Mouse (Mus musculus) heart, adult 2 months (tissue): Measurements from ENCODE around the gene Vmp1.

ENCODE experiments used
- CTCF ChIP-seq: fragments of 200-600 bp; IDR thresholded peaks from 2 replicates; pipeline ENCODE4 v1.8.1; 2022; ENCODE audit warnings: antibody characterized with exemption, mild to moderate bottlenecking, moderate library complexity
- EP300 ChIP-seq: fragments of 200-500 bp; IDR thresholded peaks from 2 replicates; pipeline ENCODE4 v1.6.1; 2011; ENCODE audit warnings: low read depth, low read length, control low read depth; ENCODE audit not compliant: insufficient read depth
- POLR2A ChIP-seq: fragments of 200-500 bp; IDR thresholded peaks from 2 replicates; pipeline ENCODE4 v1.6.1; 2011; ENCODE audit warnings: mild to moderate bottlenecking, low read depth, low read length, control low read depth; ENCODE audit not compliant: insufficient read depth

GRCm38 (mm10) chr11:86600209-86600557, 83.5 kb downstream of the Vmp1 start:
- TF ChIP-seq POLR2A (no peak), CTCF (no peak), EP300 (no peak)
